Mouse (Mus musculus): ENCODE results near the gene Iqgap2. TPM values are rescaled to one million over a fixed set of nuclear protein-coding genes. Genes with fewer than 3 reads are reported as not detected.

Iqgap2 gene
- polyA plus RNA-seq, 1 experiment: 44.1 TPM

GRCm38 (mm10) chr13:95665644-95666356 lies 225.9 kb downstream of the Iqgap2 start:
- WGBS: 95% methylated on average over 13 of the region's 13 CpGs
- H3K4me1 ChIP-seq (ENCODE audit: control insufficient read depth, insufficient read depth, insufficient read length, low read length): no peaks in the 10 kb centered on the region
- no peak overlapping the region for H3K27ac ChIP-seq (ENCODE audit: insufficient read depth, low read depth, low read length)
- TF ChIP-seq POLR2A (IDR thresholded peaks at IDR 0.05; ENCODE audit: low read depth, low read length) (no peak), CTCF (IDR thresholded peaks at IDR 0.05; ENCODE audit: extremely low read depth, insufficient read length, insufficient replicate concordance, low read depth, low read length) (no peak)
- no peak overlapping the region for H3K4me3 ChIP-seq (ENCODE audit: low read depth, low read length)
- H3K36me3 ChIP-seq (ENCODE audit: control insufficient read depth, insufficient read depth, low read length): peaks cover 67% of the 10 kb centered on the region
- H3K27me3 ChIP-seq (ENCODE audit: control insufficient read depth, insufficient read depth, low read length): no peaks in the 10 kb centered on the region

GRCm38 (mm10) chr13:95663834-95664233 lies 227.9 kb downstream of the Iqgap2 start:
- WGBS: 95% methylated on average over 4 of the region's 4 CpGs
- no peak overlapping the region for H3K4me3 ChIP-seq (ENCODE audit: low read depth, low read length)
- H3K4me1 ChIP-seq (ENCODE audit: control insufficient read depth, insufficient read depth, insufficient read length, low read length): no peaks in the 10 kb centered on the region
- H3K27me3 ChIP-seq (ENCODE audit: control insufficient read depth, insufficient read depth, low read length): no peaks in the 10 kb centered on the region
- TF ChIP-seq CTCF (IDR thresholded peaks at IDR 0.05; ENCODE audit: extremely low read depth, insufficient read length, insufficient replicate concordance, low read depth, low read length) (no peak), POLR2A (IDR thresholded peaks at IDR 0.05; ENCODE audit: low read depth, low read length) (no peak)
- H3K36me3 ChIP-seq (ENCODE audit: control insufficient read depth, insufficient read depth, low read length): peaks cover 62% of the 10 kb centered on the region
- no peak overlapping the region for H3K27ac ChIP-seq (ENCODE audit: insufficient read depth, low read depth, low read length)

GRCm38 (mm10) chr13:95659432-95659831 lies 232.3 kb downstream of the Iqgap2 start:
- Histone ChIP-seq H3K27ac (ENCODE audit: insufficient read depth, low read depth, low read length) (no peak overlapping the region), H3K4me1 (ENCODE audit: control insufficient read depth, insufficient read depth, insufficient read length, low read length) (no peaks in the 10 kb centered on the region), H3K36me3 (ENCODE audit: control insufficient read depth, insufficient read depth, low read length) (peaks cover 52% of the 10 kb centered on the region)

GRCm38 (mm10) chr13:95657171-95657570 lies 234.6 kb downstream of the Iqgap2 start:
- Histone ChIP-seq H3K27ac (ENCODE audit: insufficient read depth, low read depth, low read length) (no peak overlapping the region), H3K4me1 (ENCODE audit: control insufficient read depth, insufficient read depth, insufficient read length, low read length) (no peaks in the 10 kb centered on the region), H3K27me3 (ENCODE audit: control insufficient read depth, insufficient read depth, low read length) (no peaks in the 10 kb centered on the region), H3K36me3 (ENCODE audit: control insufficient read depth, insufficient read depth, low read length) (peaks cover 43% of the 10 kb centered on the region), H3K4me3 (ENCODE audit: low read depth, low read length) (no peak overlapping the region)
- TF ChIP-seq POLR2A (IDR thresholded peaks at IDR 0.05; ENCODE audit: low read depth, low read length): no peak
- no peak for TF ChIP-seq CTCF (IDR thresholded peaks at IDR 0.05; ENCODE audit: extremely low read depth, insufficient read length, insufficient replicate concordance, low read depth, low read length)
- 85% methylated on average over 9 of the region's 9 CpGs for WGBS

More at GRCm38 (mm10) chr13:95659432-95659831, 232.3 kb downstream of the Iqgap2 start:
- no peaks in the 10 kb centered on the region for H3K27me3 ChIP-seq (ENCODE audit: control insufficient read depth, insufficient read depth, low read length)
- TF ChIP-seq CTCF (IDR thresholded peaks at IDR 0.05; ENCODE audit: extremely low read depth, insufficient read length, insufficient replicate concordance, low read depth, low read length) (no peak), POLR2A (IDR thresholded peaks at IDR 0.05; ENCODE audit: low read depth, low read length) (no peak)
- H3K4me3 ChIP-seq (ENCODE audit: low read depth, low read length): no peak overlapping the region
- WGBS: 78% methylated on average over 7 of the region's 7 CpGs

- Histone ChIP-seq H3K4me1 (ENCODE audit: control insufficient read depth, insufficient read depth, insufficient read length, low read length) (no peaks in the 10 kb centered on the region), H3K27me3 (ENCODE audit: control insufficient read depth, insufficient read depth, low read length) (no peaks in the 10 kb centered on the region), H3K4me3 (ENCODE audit: low read depth, low read length) (no peak overlapping the region), H3K36me3 (ENCODE audit: control insufficient read depth, insufficient read depth, low read length) (peaks cover 29% of the 10 kb centered on the region), H3K27ac (ENCODE audit: insufficient read depth, low read depth, low read length) (no peak overlapping the region)
- TF ChIP-seq CTCF (IDR thresholded peaks at IDR 0.05; ENCODE audit: extremely low read depth, insufficient read length, insufficient replicate concordance, low read depth, low read length) (no peak), POLR2A (IDR thresholded peaks at IDR 0.05; ENCODE audit: low read depth, low read length) (no peak)
- WGBS: 64% methylated on average over 9 of the region's 9 CpGs
These were observed 236.4 kb downstream of the Iqgap2 start for GRCm38 (mm10) chr13:95655284-95655683.

GRCm38 (mm10) chr13:95653696-95654095 lies 238.0 kb downstream of the Iqgap2 start:
- Histone ChIP-seq H3K4me1 (ENCODE audit: control insufficient read depth, insufficient read depth, insufficient read length, low read length) (no peaks in the 10 kb centered on the region), H3K27me3 (ENCODE audit: control insufficient read depth, insufficient read depth, low read length) (no peaks in the 10 kb centered on the region), H3K27ac (ENCODE audit: insufficient read depth, low read depth, low read length) (no peak overlapping the region), H3K4me3 (ENCODE audit: low read depth, low read length) (no peak overlapping the region), H3K36me3 (ENCODE audit: control insufficient read depth, insufficient read depth, low read length) (peaks cover 26% of the 10 kb centered on the region)
- WGBS: 68% methylated on average over 4 of the region's 4 CpGs
- TF ChIP-seq CTCF (IDR thresholded peaks at IDR 0.05; ENCODE audit: extremely low read depth, insufficient read length, insufficient replicate concordance, low read depth, low read length) (no peak), POLR2A (IDR thresholded peaks at IDR 0.05; ENCODE audit: low read depth, low read length) (no peak)

- no peaks in the 10 kb centered on the region for H3K4me1 ChIP-seq (ENCODE audit: control insufficient read depth, insufficient read depth, insufficient read length, low read length)
- TF ChIP-seq POLR2A (IDR thresholded peaks at IDR 0.05; ENCODE audit: low read depth, low read length) (no peak), CTCF (IDR thresholded peaks at IDR 0.05; ENCODE audit: extremely low read depth, insufficient read length, insufficient replicate concordance, low read depth, low read length) (no peak)
- no peak overlapping the region for H3K27ac ChIP-seq (ENCODE audit: insufficient read depth, low read depth, low read length)
- H3K4me3 ChIP-seq (ENCODE audit: low read depth, low read length): no peak overlapping the region
- H3K36me3 ChIP-seq (ENCODE audit: control insufficient read depth, insufficient read depth, low read length): peaks cover 28% of the 10 kb centered on the region
- no peaks in the 10 kb centered on the region for H3K27me3 ChIP-seq (ENCODE audit: control insufficient read depth, insufficient read depth, low read length)
- 80% methylated on average over 7 of the region's 7 CpGs for WGBS
These were observed 239.7 kb downstream of the Iqgap2 start for GRCm38 (mm10) chr13:95651870-95652668.
